Mouse (Mus musculus): ENCODE results near the gene Rbm12.

- TF ChIP-seq CTCF (IDR thresholded peaks at IDR 0.05; ENCODE audit: low read depth, low read length) (no peak), GATA1 (IDR thresholded peaks at IDR 0.05; ENCODE audit: borderline replicate concordance, low read length) (no peak)
These were observed 27.2 kb downstream of the Rbm12 start for GRCm38 (mm10) chr2:156084541-156084940.
